Mouse (Mus musculus): ENCODE data around the gene Dnah2. TPM values are rescaled to one million over a fixed set of nuclear protein-coding genes. Genes with fewer than 3 reads are reported as not detected.

Dnah2 gene
- polyA plus RNA-seq, 1 experiment from 2014 or later: 6.9 TPM

- Histone ChIP-seq H3K27ac (ENCODE audit: low read depth, low read length) (no peak overlapping the region), H3K9ac (replicated peaks; ENCODE audit: low read depth, low read length) (no peak overlapping the region), H3K4me2 (ENCODE audit: low read depth, low read length) (no peak overlapping the region), H3K36me3 (ENCODE audit: control insufficient read depth, insufficient read depth, low read length) (no peaks in the 10 kb centered on the region), H3K4me1 (ENCODE audit: control insufficient read depth, insufficient read depth, low read length) (no peaks in the 10 kb centered on the region), H3K4me3 (ENCODE audit: low read depth, low read length) (no peak overlapping the region), H3K9me3 (ENCODE audit: control insufficient read depth, low read length) (no peaks in the 10 kb centered on the region), H3K27me3 (ENCODE audit: control insufficient read depth, insufficient read depth, low read length) (no peaks in the 10 kb centered on the region)
- ATAC-seq (ENCODE audit: low read depth): no peak
- WGBS: 92% methylated on average over 10 of the region's 10 CpGs
Observed at GRCm38 (mm10) chr11:69476802-69477201, 72.1 kb downstream of the Dnah2 start.

- Histone ChIP-seq H3K27me3 (ENCODE audit: control insufficient read depth, insufficient read depth, low read length) (no peaks in the 10 kb centered on the region), H3K4me2 (ENCODE audit: low read depth, low read length) (no peak overlapping the region), H3K4me1 (ENCODE audit: control insufficient read depth, insufficient read depth, low read length) (no peaks in the 10 kb centered on the region), H3K4me3 (ENCODE audit: low read depth, low read length) (no peak overlapping the region), H3K9me3 (ENCODE audit: control insufficient read depth, low read length) (no peaks in the 10 kb centered on the region), H3K36me3 (ENCODE audit: control insufficient read depth, insufficient read depth, low read length) (no peaks in the 10 kb centered on the region), H3K27ac (ENCODE audit: low read depth, low read length) (no peak overlapping the region), H3K9ac (replicated peaks; ENCODE audit: low read depth, low read length) (no peak overlapping the region)
- WGBS: 42% methylated on average over 5 of the region's 5 CpGs
- ATAC-seq (ENCODE audit: low read depth): no peak
Observed at GRCm38 (mm10) chr11:69474737-69475136, 74.2 kb downstream of the Dnah2 start.

- H3K9me3 ChIP-seq (ENCODE audit: control insufficient read depth, low read length): no peaks in the 10 kb centered on the region
- H3K4me2 ChIP-seq (ENCODE audit: low read depth, low read length): no peak overlapping the region
- no peak overlapping the region for H3K9ac ChIP-seq (replicated peaks; ENCODE audit: low read depth, low read length)
- no peak overlapping the region for H3K27ac ChIP-seq (ENCODE audit: low read depth, low read length)
- ATAC-seq (ENCODE audit: low read depth): no peak
- H3K27me3 ChIP-seq (ENCODE audit: control insufficient read depth, insufficient read depth, low read length): no peaks in the 10 kb centered on the region
- no peak overlapping the region for H3K4me3 ChIP-seq (ENCODE audit: low read depth, low read length)
- H3K36me3 ChIP-seq (ENCODE audit: control insufficient read depth, insufficient read depth, low read length): no peaks in the 10 kb centered on the region
- no peaks in the 10 kb centered on the region for H3K4me1 ChIP-seq (ENCODE audit: control insufficient read depth, insufficient read depth, low read length)
- WGBS: 80% methylated on average over 5 of the region's 5 CpGs
Observed at GRCm38 (mm10) chr11:69472687-69473086, 76.2 kb downstream of the Dnah2 start.

GRCm38 (mm10) chr11:69471491-69471890, 77.4 kb downstream of the Dnah2 start:
- Histone ChIP-seq H3K27me3 (ENCODE audit: control insufficient read depth, insufficient read depth, low read length) (no peaks in the 10 kb centered on the region), H3K9me3 (ENCODE audit: control insufficient read depth, low read length) (no peaks in the 10 kb centered on the region), H3K27ac (ENCODE audit: low read depth, low read length) (no peak overlapping the region), H3K4me2 (ENCODE audit: low read depth, low read length) (no peak overlapping the region), H3K36me3 (ENCODE audit: control insufficient read depth, insufficient read depth, low read length) (no peaks in the 10 kb centered on the region), H3K4me3 (ENCODE audit: low read depth, low read length) (no peak overlapping the region), H3K4me1 (ENCODE audit: control insufficient read depth, insufficient read depth, low read length) (no peaks in the 10 kb centered on the region), H3K9ac (replicated peaks; ENCODE audit: low read depth, low read length) (no peak overlapping the region)
- no peak for ATAC-seq (ENCODE audit: low read depth)
- 23% methylated on average over 8 of the region's 8 CpGs for WGBS

- Histone ChIP-seq H3K4me1 (ENCODE audit: control insufficient read depth, insufficient read depth, low read length) (no peaks in the 10 kb centered on the region), H3K27me3 (ENCODE audit: control insufficient read depth, insufficient read depth, low read length) (no peaks in the 10 kb centered on the region), H3K4me3 (ENCODE audit: low read depth, low read length) (no peak overlapping the region), H3K4me2 (ENCODE audit: low read depth, low read length) (no peak overlapping the region), H3K9me3 (ENCODE audit: control insufficient read depth, low read length) (no peaks in the 10 kb centered on the region), H3K27ac (ENCODE audit: low read depth, low read length) (no peak overlapping the region), H3K9ac (replicated peaks; ENCODE audit: low read depth, low read length) (no peak overlapping the region), H3K36me3 (ENCODE audit: control insufficient read depth, insufficient read depth, low read length) (no peaks in the 10 kb centered on the region)
- ATAC-seq (ENCODE audit: low read depth): no peak
- 89% methylated on average over 9 of the region's 9 CpGs for WGBS
Observed at GRCm38 (mm10) chr11:69469301-69469700, 79.6 kb downstream of the Dnah2 start.

- no peak overlapping the region for H3K4me2 ChIP-seq (ENCODE audit: low read depth, low read length)
- no peaks in the 10 kb centered on the region for H3K4me1 ChIP-seq (ENCODE audit: control insufficient read depth, insufficient read depth, low read length)
- 96% methylated on average over 7 of the region's 7 CpGs for WGBS
- ATAC-seq (ENCODE audit: low read depth): no peak
- H3K4me3 ChIP-seq (ENCODE audit: low read depth, low read length): no peak overlapping the region
- H3K27ac ChIP-seq (ENCODE audit: low read depth, low read length): no peak overlapping the region
- H3K27me3 ChIP-seq (ENCODE audit: control insufficient read depth, insufficient read depth, low read length): no peaks in the 10 kb centered on the region
- no peaks in the 10 kb centered on the region for H3K36me3 ChIP-seq (ENCODE audit: control insufficient read depth, insufficient read depth, low read length)
- H3K9me3 ChIP-seq (ENCODE audit: control insufficient read depth, low read length): no peaks in the 10 kb centered on the region
- no peak overlapping the region for H3K9ac ChIP-seq (replicated peaks; ENCODE audit: low read depth, low read length)
Observed at GRCm38 (mm10) chr11:69463996-69464395, 84.9 kb downstream of the Dnah2 start.

GRCm38 (mm10) chr11:69461568-69461967, 87.3 kb downstream of the Dnah2 start:
- no peaks in the 10 kb centered on the region for H3K4me1 ChIP-seq (ENCODE audit: control insufficient read depth, insufficient read depth, low read length)
- no peak overlapping the region for H3K4me2 ChIP-seq (ENCODE audit: low read depth, low read length)
- no peak for ATAC-seq (ENCODE audit: low read depth)
- H3K27me3 ChIP-seq (ENCODE audit: control insufficient read depth, insufficient read depth, low read length): no peaks in the 10 kb centered on the region
- no peak overlapping the region for H3K9ac ChIP-seq (replicated peaks; ENCODE audit: low read depth, low read length)
- no peak overlapping the region for H3K4me3 ChIP-seq (ENCODE audit: low read depth, low read length)
- 84% methylated on average over 5 of the region's 5 CpGs for WGBS
- H3K36me3 ChIP-seq (ENCODE audit: control insufficient read depth, insufficient read depth, low read length): no peaks in the 10 kb centered on the region
- H3K9me3 ChIP-seq (ENCODE audit: control insufficient read depth, low read length): no peaks in the 10 kb centered on the region
- no peak overlapping the region for H3K27ac ChIP-seq (ENCODE audit: low read depth, low read length)

GRCm38 (mm10) chr11:69459883-69460282, 89.0 kb downstream of the Dnah2 start:
- no peak overlapping the region for H3K27ac ChIP-seq (ENCODE audit: low read depth, low read length)
- 87% methylated on average over 4 of the region's 4 CpGs for WGBS
- no peaks in the 10 kb centered on the region for H3K4me1 ChIP-seq (ENCODE audit: control insufficient read depth, insufficient read depth, low read length)
- H3K27me3 ChIP-seq (ENCODE audit: control insufficient read depth, insufficient read depth, low read length): no peaks in the 10 kb centered on the region
- H3K4me3 ChIP-seq (ENCODE audit: low read depth, low read length): no peak overlapping the region
- H3K4me2 ChIP-seq (ENCODE audit: low read depth, low read length): no peak overlapping the region
- H3K36me3 ChIP-seq (ENCODE audit: control insufficient read depth, insufficient read depth, low read length): no peaks in the 10 kb centered on the region
- no peak overlapping the region for H3K9ac ChIP-seq (replicated peaks; ENCODE audit: low read depth, low read length)
- H3K9me3 ChIP-seq (ENCODE audit: control insufficient read depth, low read length): no peaks in the 10 kb centered on the region
- no peak for ATAC-seq (ENCODE audit: low read depth)

GRCm38 (mm10) chr11:69457006-69457579, 91.8 kb downstream of the Dnah2 start:
- H3K4me3 ChIP-seq (ENCODE audit: low read depth, low read length): no peak overlapping the region
- no peaks in the 10 kb centered on the region for H3K27me3 ChIP-seq (ENCODE audit: control insufficient read depth, insufficient read depth, low read length)
- ATAC-seq (ENCODE audit: low read depth): peak; percentile 78; the same call in 1 of the 2 replicates
- H3K4me1 ChIP-seq (ENCODE audit: control insufficient read depth, insufficient read depth, low read length): no peaks in the 10 kb centered on the region
- H3K4me2 ChIP-seq (ENCODE audit: low read depth, low read length): no peak overlapping the region
- H3K36me3 ChIP-seq (ENCODE audit: control insufficient read depth, insufficient read depth, low read length): no peaks in the 10 kb centered on the region
- no peak overlapping the region for H3K9ac ChIP-seq (replicated peaks; ENCODE audit: low read depth, low read length)
- H3K27ac ChIP-seq (ENCODE audit: low read depth, low read length): peak overlapping the region; percentile 40; the same call in 1 of the 2 replicates
- H3K9me3 ChIP-seq (ENCODE audit: control insufficient read depth, low read length): no peaks in the 10 kb centered on the region
- WGBS: 30% methylated on average over 6 of the region's 6 CpGs
